Mouse (Mus musculus): ENCODE results near the gene Zfhx3. TPM values are rescaled to one million over a fixed set of nuclear protein-coding genes. Genes with fewer than 3 reads are reported as not detected.

Gene Zfhx3
- total RNA-seq, 2 experiments from 2014 or later = 4.2 to 5.5 TPM

DNA sequence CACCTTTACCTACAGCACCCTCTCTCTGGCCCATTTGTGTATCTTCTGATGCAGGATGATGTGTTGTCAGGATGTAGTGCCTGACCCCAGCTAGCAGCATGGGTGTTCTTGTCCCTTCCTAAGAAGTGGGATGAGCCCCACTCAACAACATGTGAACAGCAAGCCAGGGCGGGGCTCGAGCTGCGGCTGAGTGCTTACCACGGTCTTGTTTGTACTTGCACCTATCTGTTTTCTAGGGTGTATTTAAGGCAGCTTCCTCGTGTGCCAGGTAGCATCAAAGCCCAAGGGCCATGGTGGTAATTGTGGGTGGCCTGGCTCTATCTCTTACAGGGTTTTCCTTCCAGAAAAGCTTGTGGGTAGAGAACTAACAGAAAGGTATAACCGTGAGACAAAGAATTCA lies 937.7 kb downstream of the Zfhx3 start:
- DNase-seq (ENCODE audit: low spot score in 2 of 2) = no peak

GRCm38 (mm10) chr8:108881336-108881735 lies 938.9 kb downstream of the Zfhx3 start:
- no peak for DNase-seq (ENCODE audit: low spot score in 2 of 2)

DNA sequence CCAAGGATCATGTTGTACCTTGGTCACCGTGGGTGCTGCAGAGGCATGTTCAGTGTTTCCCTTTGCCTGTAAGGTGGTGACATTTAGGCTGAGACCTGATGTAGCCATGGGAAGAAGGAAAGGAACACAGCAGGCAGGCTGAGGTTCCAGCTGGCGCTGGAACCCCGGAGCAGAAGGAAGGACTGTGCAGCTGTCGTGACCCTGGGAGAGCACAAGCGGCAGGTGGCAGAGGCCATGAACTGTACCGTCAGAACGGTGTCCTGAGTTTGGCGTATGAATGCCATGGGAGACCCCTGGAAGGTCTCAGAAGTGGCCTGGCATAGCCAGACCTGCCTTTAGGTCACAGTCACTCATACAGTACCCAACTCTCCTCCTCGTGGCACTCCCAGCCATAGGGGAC lies 939.6 kb downstream of the Zfhx3 start:
- DNase-seq (ENCODE audit: low spot score in 2 of 2) = no peak

GRCm38 (mm10) chr8:108883381-108883780 lies 940.9 kb downstream of the Zfhx3 start:
- no peak for DNase-seq (ENCODE audit: low spot score in 2 of 2)

GRCm38 (mm10) chr8:108884947-108885346 lies 942.5 kb downstream of the Zfhx3 start:
- no peak for DNase-seq (ENCODE audit: low spot score in 2 of 2)

DNA sequence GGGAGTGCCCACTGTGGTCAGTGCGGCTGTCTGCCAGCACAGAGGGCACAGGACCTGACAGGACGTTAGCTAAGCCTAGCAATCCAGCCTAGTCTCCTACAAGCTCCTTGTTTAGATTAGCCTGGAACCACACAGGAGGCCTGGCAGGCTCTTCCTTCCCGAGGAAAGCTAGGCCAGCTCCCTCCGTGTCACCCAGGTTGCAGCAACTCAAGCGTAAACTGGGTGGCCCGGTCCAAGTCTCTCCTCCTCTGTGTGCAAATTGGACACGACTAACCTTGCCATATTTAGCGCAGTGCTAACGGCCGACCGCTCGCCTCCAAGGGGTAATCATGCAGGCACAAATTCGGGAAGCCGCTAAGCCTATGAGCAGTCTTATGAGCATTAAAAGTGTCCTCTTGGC lies 943.0 kb downstream of the Zfhx3 start:
- no peak for DNase-seq (ENCODE audit: low spot score in 2 of 2)

- DNase-seq (ENCODE audit: low spot score in 2 of 2) = no peak
These were observed 943.4 kb downstream of the Zfhx3 start for GRCm38 (mm10) chr8:108885861-108886260.

DNA sequence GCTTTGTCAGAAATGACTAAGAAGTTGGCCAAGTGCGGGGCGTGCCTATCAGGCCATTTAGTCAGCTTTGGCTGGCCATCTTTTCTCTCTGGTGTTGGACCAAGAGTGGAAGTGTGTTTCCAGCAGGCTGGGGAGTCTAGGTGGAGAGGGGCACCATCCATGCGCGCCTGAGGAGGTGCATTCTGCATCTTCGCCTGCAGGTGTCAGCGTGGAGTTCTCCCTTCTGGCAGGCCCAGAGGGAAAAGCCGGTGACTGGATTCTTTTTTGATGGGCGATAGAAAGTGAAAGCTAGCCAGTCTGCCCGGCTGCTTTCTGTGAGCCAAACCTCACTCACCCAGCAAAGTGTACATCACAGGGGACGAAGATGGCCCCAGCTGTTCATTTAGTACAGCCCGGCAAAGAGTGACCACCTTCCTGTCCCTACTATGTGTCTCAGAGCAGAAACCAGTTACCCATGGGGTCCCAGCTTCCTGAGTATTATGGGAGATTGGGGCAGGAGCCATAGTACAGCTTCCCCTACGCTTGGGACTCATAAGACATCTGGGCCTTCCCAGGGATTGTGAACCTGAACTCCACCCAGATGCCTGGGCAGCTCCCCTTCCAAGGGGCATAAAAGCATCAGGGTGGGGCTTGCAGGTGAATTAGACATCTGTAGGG lies 944.3 kb downstream of the Zfhx3 start:
- DNase-seq (ENCODE audit: low spot score in 2 of 2) = peak; percentile 69 to 83

- DNase-seq (ENCODE audit: low spot score in 2 of 2) = no peak
These were observed 944.8 kb downstream of the Zfhx3 start for GRCm38 (mm10) chr8:108887256-108887615.

DNA sequence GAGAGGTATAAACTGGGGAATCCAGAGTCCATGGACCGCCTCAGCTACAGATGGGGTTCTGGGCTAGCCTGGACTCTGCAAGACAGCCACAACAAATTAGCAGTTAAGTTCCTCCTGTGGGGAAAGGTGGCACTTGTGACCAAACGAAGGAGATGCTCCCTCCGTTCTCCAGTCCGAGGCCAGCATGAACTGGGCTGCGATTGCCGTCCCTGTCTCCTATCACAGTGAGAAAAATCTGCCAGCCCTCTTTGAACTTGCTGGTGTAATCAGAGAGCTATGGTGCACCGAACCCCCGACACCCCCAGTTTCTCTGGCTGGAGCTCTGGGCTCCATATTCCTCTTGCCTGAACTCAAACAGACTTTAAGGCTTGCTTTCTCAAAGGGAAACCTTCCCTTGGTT lies 945.4 kb downstream of the Zfhx3 start:
- DNase-seq (ENCODE audit: low spot score in 2 of 2) = no peak

- DNase-seq (ENCODE audit: low spot score in 2 of 2) = no peak
These were observed 946.5 kb downstream of the Zfhx3 start for GRCm38 (mm10) chr8:108888924-108889323.

DNA sequence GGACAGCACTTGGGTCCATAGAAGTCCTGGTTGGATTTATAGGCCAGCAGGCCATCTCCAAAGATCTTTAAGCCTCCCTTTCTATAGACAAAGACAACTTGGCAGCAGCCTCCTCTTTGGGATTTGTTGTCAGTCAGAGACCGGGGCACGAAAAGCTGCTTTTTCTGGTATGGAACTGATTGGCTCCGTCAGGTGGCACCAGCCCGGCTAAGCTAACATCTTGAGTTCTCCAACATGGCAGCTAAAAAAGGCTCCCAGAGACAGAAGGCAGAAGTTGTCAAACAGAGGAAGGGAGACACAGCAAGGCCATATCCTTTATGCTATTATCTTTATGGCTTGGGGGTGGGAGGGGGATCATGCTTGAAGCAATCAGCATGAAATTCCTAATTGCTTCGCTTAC lies 947.0 kb downstream of the Zfhx3 start:
- no peak for DNase-seq (ENCODE audit: low spot score in 2 of 2)

- no peak for DNase-seq (ENCODE audit: low spot score in 2 of 2)
These were observed 951.8 kb downstream of the Zfhx3 start for GRCm38 (mm10) chr8:108894287-108894686.

GRCm38 (mm10) chr8:108896468-108897346 lies 954.3 kb downstream of the Zfhx3 start:
- DNase-seq (ENCODE audit: low spot score in 2 of 2) = peak; percentile 65 to 69

DNA sequence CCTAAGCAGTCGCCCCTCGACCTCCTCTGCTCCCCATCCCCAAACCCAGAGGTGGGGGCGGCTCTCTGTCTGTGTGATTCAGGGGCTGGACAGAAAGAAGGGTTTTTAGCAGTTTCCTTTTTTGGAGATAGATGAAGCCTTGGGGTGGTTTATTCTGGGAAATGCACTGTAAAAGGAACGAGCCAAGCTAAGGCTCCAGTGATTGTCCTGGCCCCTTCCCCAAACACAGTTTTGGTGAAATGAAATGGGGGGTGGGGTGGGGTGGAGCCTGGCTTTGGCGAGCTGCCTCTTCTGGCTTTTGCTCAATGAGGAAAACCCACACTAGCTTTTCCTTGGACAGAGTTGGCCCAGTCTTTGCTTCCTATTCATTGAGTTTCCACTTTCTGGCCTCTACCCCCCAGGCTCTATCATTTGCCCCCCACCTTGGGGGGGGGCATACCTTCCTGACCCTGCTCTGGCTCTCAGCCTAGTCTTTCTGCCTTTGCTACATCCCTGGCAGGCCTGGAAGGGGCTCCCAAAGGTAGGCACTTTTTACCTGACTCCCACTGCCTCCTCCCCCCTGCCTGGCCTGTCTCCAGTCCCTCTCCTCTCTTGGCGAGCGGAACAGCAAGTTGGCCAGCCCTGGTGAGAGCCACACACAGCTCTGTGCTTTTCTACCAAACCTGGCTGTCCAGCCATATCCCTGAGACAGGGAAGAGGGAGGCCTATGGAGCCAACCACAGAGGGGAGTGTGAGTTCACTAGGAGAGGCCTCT lies 955.1 kb downstream of the Zfhx3 start:
- DNase-seq (ENCODE audit: low spot score in 2 of 2) = no peak

- DNase-seq (ENCODE audit: low spot score in 2 of 2) = no peak
These were observed 956.9 kb downstream of the Zfhx3 start for GRCm38 (mm10) chr8:108899251-108899771.

DNA sequence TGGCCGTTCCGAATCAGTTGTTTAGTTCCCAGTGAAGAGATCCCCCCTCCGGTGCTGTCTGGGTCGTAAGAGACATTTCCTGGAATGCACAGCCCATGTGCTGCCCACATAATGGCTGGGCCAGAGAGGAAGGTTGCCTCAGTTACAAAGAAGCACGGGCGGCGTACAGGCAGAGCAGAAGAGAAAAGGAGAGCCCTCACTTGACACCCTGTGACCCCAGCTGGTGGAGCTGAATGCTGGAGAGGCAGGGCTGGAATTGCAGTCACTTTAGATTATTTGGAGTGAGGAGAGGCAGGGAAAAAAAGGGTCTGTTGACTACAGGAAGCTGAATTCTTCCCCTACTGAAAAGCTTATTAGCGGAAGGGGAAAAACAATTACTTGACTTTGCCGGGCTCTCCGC lies 958.1 kb downstream of the Zfhx3 start:
- DNase-seq (ENCODE audit: low spot score in 2 of 2) = no peak

- DNase-seq (ENCODE audit: low spot score in 2 of 2) = no peak
These were observed 958.8 kb downstream of the Zfhx3 start for GRCm38 (mm10) chr8:108901208-108901607.

DNA sequence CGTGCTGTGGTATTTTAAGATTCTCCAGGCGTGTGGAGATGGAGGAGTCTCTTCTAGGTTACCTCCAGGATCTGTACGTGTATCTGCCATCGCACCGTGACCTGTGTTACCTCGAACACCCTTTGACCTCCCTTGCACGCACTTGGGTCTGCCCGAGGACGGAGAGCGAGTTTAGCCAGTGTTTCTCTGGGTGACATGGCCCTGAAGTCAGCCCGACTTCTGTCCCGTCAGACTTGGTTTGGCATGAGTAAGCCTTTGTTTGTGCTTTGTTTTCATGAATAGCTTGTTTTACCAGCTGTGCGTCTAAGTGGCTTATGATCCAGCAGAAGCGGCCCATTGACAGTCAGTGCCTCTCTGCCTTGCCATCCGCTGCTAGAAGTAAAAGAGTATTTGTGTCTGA lies 961.1 kb downstream of the Zfhx3 start:
- no peak for DNase-seq (ENCODE audit: low spot score in 2 of 2)

DNA sequence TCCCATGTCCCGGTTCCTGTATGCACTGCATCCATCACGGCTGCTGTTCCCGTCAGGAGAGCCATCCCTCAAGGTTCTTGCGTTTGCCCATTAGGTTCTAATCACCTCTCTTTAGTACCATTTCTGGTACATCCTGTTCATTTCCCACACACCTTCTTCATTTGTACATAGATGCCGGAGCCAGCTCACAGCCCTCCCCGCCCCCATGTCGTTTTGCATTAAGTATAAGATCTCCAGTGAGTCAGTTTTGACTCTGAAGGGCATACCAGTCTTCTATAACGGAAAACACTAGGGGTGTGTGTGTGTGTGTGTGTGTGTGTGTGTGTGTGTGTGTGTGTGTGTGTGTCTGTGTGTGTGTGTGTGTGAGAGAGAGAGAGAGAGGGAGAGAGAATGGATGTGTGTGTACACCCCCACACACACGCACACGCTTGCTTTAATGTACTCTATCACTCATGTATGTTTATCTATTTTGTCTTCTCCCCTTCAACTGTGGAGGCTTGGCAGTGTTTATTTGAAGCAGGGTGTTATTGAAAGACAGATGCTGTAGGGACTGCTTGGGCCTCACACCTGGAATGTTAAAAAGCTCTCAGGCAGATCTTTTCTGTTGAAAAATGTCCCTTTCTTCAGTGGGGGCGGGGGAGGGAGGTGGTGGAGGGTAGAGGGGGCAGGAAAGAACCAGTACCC lies 962.0 kb downstream of the Zfhx3 start:
- DNase-seq (ENCODE audit: low spot score in 2 of 2) = no peak

DNA sequence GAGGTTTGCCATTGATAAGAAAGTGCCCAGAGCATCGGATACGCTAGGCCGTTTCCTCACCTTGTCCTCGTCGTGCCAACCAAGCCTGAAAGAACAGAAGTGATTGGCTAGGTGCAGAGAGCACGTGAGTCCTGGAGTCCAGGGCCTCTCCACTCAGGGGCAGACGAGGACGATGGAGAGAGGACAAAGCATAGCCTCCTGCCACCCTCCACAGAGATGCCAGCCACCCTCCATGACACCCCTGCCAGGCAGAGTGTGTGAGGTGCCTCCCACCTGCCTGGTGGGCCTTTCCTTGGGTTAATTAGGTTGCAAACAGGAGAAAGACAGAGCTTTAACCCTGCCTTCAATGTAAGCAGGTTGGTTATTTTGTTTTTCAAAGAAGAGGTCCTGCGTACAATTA lies 965.6 kb downstream of the Zfhx3 start:
- DNase-seq (ENCODE audit: low spot score in 2 of 2) = no peak
